ENCODE assay signal across 8 mouse cellular contexts in the genomic region with DNA sequence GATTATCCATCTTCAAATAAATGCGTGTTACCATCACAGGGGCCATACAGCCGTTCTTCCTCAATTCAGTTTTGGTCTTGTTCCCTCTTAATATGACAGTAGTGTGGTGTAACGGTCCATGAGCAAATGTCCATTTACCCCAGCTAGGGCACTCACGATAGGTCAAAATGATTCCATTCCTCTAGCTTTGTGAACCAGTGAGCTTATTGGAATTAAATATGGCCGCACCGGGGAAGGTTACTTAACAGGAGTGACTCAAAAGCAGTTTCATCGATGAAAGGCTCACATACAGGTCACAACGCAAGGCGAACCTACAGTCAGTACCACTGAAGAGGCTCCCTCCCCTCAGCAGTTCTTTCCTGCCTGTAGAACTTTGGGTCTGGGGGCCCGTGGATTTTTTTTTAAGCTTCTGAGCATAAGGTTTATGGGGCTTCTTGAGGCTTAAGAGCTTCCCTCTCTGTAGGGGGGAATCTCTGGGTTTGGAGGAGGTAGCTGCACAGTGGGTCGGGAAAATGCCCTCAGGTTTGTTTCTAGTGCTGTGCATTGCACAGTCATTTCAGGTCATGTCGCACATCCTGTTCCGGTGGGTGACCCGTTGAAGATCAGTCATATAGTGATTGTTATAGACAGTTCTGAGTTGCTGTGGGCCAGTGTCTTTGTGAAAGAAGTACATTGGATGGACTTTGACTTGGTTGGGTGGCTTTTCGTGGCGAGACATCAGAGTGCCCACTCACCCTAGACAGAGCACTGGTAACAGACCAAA. TPM values are rescaled to one million over a fixed set of nuclear protein-coding genes. Genes with fewer than 3 reads are reported as not detected.
DNase-seq lines count a peak whose midpoint lies in the region; ATAC-seq and TF ChIP-seq lines count a peak whose summit lies in the region.

No protein-coding gene starts in this region.

- no peaks in the 10 kb centered on the region for H3K9me3 ChIP-seq in lung, embryonic 14.5 days (ENCODE audit: low read depth, low read length)

- TF ChIP-seq CTCF in testis, adult 2 months (IDR thresholded peaks at IDR 0.05; ENCODE audit: control insufficient read depth, insufficient read depth, insufficient replicate concordance, low read depth, low read length) = no peak
- TF ChIP-seq CTCF in lung, embryonic 14.5 days (IDR thresholded peaks at IDR 0.05; ENCODE audit: low read depth) = no peak
- TF ChIP-seq CTCF in olfactory bulb, adult 2 months (IDR thresholded peaks at IDR 0.05; ENCODE audit: insufficient read depth, low read depth, low read length) = no peak

- H3K4me2 ChIP-seq in lung, embryonic 14.5 days = peak overlapping the region; percentile 84

- no peak for TF ChIP-seq POLR2A in testis, adult 2 months (IDR thresholded peaks at IDR 0.05; ENCODE audit: control insufficient read depth, low read depth, low read length)
- no peak for TF ChIP-seq POLR2A in olfactory bulb, adult 2 months (IDR thresholded peaks at IDR 0.05; ENCODE audit: insufficient read depth, low read depth, low read length)

- WGBS in lung, embryonic 14.5 days = 36% methylated on average over 16 of the region's 16 CpGs
- WGBS in olfactory bulb, adult 2 months = 32% methylated on average over 16 of the region's 16 CpGs

- no peaks in the 10 kb centered on the region for H3K36me3 ChIP-seq in testis, adult 2 months (ENCODE audit: control insufficient read depth, insufficient read depth, low read length)
- H3K36me3 ChIP-seq in lung, embryonic 14.5 days (ENCODE audit: insufficient read depth) = peaks cover 32% of the 10 kb centered on the region

- peak; percentile 64 for ATAC-seq in granulocyte monocyte progenitor cell, adult 5-6 weeks (replicated peaks; ENCODE audit: poor library complexity, severe bottlenecking)
- ATAC-seq in lung, embryonic 14.5 days (ENCODE audit: insufficient read depth) = 0 out of 2 replicates have a peak, but pooled peaks have one; percentile 1

- DNase-seq in adrenal gland, adult 2 months = peak; percentile 23
- DNase-seq in adrenal gland, postnatal 25 days = no peak
- DNase-seq in testis, postnatal 14 days (ENCODE audit: low spot score) = no peak
- peak; percentile 41 for DNase-seq in lung, embryonic 14.5 days
- no peak for DNase-seq in gastrocnemius, postnatal 14 days

- peak overlapping the region; percentile 99 for H3K4me3 ChIP-seq in testis, adult 2 months (ENCODE audit: control insufficient read depth, low read depth, low read length)
- peak overlapping the region; percentile 64 for H3K4me3 ChIP-seq in lung, embryonic 14.5 days (ENCODE audit: low read depth, low read length)
- peak overlapping the region; percentile 43 for H3K4me3 ChIP-seq in olfactory bulb, adult 2 months (ENCODE audit: insufficient read depth, low read depth, low read length)

- peak overlapping the region; percentile 97 for H3K27ac ChIP-seq in testis, adult 2 months (ENCODE audit: control insufficient read depth, insufficient read depth, low read depth, low read length)
- H3K27ac ChIP-seq in lung, embryonic 14.5 days (ENCODE audit: low read depth) = peak overlapping the region; percentile 87
- peak overlapping the region; percentile 94 for H3K27ac ChIP-seq in olfactory bulb, adult 2 months (ENCODE audit: insufficient read depth, low read depth, low read length)

- H3K9ac ChIP-seq in lung, embryonic 14.5 days = peak overlapping the region; percentile 65

- intact Hi-C loops in gastrocnemius, postnatal 14 days (cut with DNase I; ENCODE audit: low total_unique reads) = no loop called here

- H3K27me3 ChIP-seq in testis, adult 2 months (ENCODE audit: control insufficient read depth, insufficient read depth, low read length) = no peaks in the 10 kb centered on the region
- H3K27me3 ChIP-seq in lung, embryonic 14.5 days (ENCODE audit: insufficient read depth, low read length) = no peaks in the 10 kb centered on the region

- H3K4me1 ChIP-seq in testis, adult 2 months (ENCODE audit: control insufficient read depth, insufficient read depth, low read length) = peaks cover 11% of the 10 kb centered on the region
- H3K4me1 ChIP-seq in lung, embryonic 14.5 days (ENCODE audit: insufficient read depth) = peaks cover 10% of the 10 kb centered on the region; the same call in 1 of the 2 replicates
- H3K4me1 ChIP-seq in olfactory bulb, adult 2 months (ENCODE audit: control insufficient read depth, insufficient read depth, low read length) = peaks cover 15% of the 10 kb centered on the region

RNA-seq across cellular contexts. Expression of a gene that starts 0.9 kb away (rescaled TPM):
- total RNA-seq in adrenal gland, adult 2 months (2021) = 10 to 100 TPM; 44.0 to 73.7 TPM
- 23.2 and 25.2 TPM in 2 replicates for polyA plus RNA-seq in adrenal gland, adult 2 months (2012; rRNA removed)
- total RNA-seq in adrenal gland, postnatal 25 days (2021) = 54.9 and 77.9 TPM in 2 replicates
- 29.5 and 30.4 TPM in 2 replicates for polyA plus RNA-seq in testis, adult 2 months (2012; rRNA removed)
- 38.4 and 42.1 TPM in 2 replicates for total RNA-seq in granulocyte monocyte progenitor cell, adult 5-6 weeks (2014; fragmentation: Nextera tagmentation)
- total RNA-seq in granulocyte monocyte progenitor cell, adult 5-6 weeks (2017) = 21.2 and 25.0 TPM in 2 replicates
- 39.4 and 40.9 TPM in 2 replicates for polyA plus RNA-seq in lung, embryonic 14.5 days (2014; fragmentation: Nextera tagmentation; extraction: Ambion mirVana)
- not detected in 2 replicates for polyA plus RNA-seq in olfactory bulb, adult 2 months (2012; ENCODE audit: insufficient read depth, insufficient read length, low replicate concordance, missing spikeins)
- total RNA-seq in gastrocnemius, postnatal 14 days (2021) = 10 to 100 TPM; 35.4 to 36.3 TPM

RNA-seq across cellular contexts. Expression of a gene that starts 36.6 kb away (rescaled TPM):
- under 1 TPM; 0.37 to 0.73 TPM for total RNA-seq in adrenal gland, adult 2 months (2021)
- 1.0 and 1.1 TPM in 2 replicates for polyA plus RNA-seq in adrenal gland, adult 2 months (2012; rRNA removed)
- 0.67 and 1.1 TPM in 2 replicates for total RNA-seq in adrenal gland, postnatal 25 days (2021)
- 51.9 and 52.5 TPM in 2 replicates for polyA plus RNA-seq in testis, adult 2 months (2012; rRNA removed)
- total RNA-seq in granulocyte monocyte progenitor cell, adult 5-6 weeks (2014; fragmentation: Nextera tagmentation) = not detected in 2 replicates
- not detected in 2 replicates for total RNA-seq in granulocyte monocyte progenitor cell, adult 5-6 weeks (2017)
- 2.2 and 3.4 TPM in 2 replicates for polyA plus RNA-seq in lung, embryonic 14.5 days (2014; fragmentation: Nextera tagmentation; extraction: Ambion mirVana)
- polyA plus RNA-seq in olfactory bulb, adult 2 months (2012; ENCODE audit: insufficient read depth, insufficient read length, low replicate concordance, missing spikeins) = not detected in 2 replicates
- not detected for total RNA-seq in gastrocnemius, postnatal 14 days (2021)

RNA-seq across cellular contexts. Expression of a gene that starts 40.0 kb away (rescaled TPM):
- 10 to 100 TPM; 11.6 to 14.5 TPM for total RNA-seq in adrenal gland, adult 2 months (2021)
- 5.1 and 6.6 TPM in 2 replicates for polyA plus RNA-seq in adrenal gland, adult 2 months (2012; rRNA removed)
- total RNA-seq in adrenal gland, postnatal 25 days (2021) = 16.7 and 18.1 TPM in 2 replicates
- polyA plus RNA-seq in testis, adult 2 months (2012; rRNA removed) = 54.7 and 55.3 TPM in 2 replicates
- total RNA-seq in granulocyte monocyte progenitor cell, adult 5-6 weeks (2014; fragmentation: Nextera tagmentation) = 6.5 and 7.5 TPM in 2 replicates
- 12.1 and 13.6 TPM in 2 replicates for total RNA-seq in granulocyte monocyte progenitor cell, adult 5-6 weeks (2017)
- polyA plus RNA-seq in lung, embryonic 14.5 days (2014; fragmentation: Nextera tagmentation; extraction: Ambion mirVana) = 29.8 and 30.6 TPM in 2 replicates
- not detected in 2 replicates for polyA plus RNA-seq in olfactory bulb, adult 2 months (2012; ENCODE audit: insufficient read depth, insufficient read length, low replicate concordance, missing spikeins)
- 1 to 10 TPM; 4.6 to 4.9 TPM for total RNA-seq in gastrocnemius, postnatal 14 days (2021)

RNA-seq across cellular contexts. Expression of a gene that starts 55.3 kb away (rescaled TPM):
- total RNA-seq in adrenal gland, adult 2 months (2021) = 10 to 100 TPM; 26.0 to 31.7 TPM
- 24.0 and 24.6 TPM in 2 replicates for polyA plus RNA-seq in adrenal gland, adult 2 months (2012; rRNA removed)
- 19.1 and 29.4 TPM in 2 replicates for total RNA-seq in adrenal gland, postnatal 25 days (2021)
- 3.5 and 3.7 TPM in 2 replicates for polyA plus RNA-seq in testis, adult 2 months (2012; rRNA removed)
- total RNA-seq in granulocyte monocyte progenitor cell, adult 5-6 weeks (2014; fragmentation: Nextera tagmentation) = 55.6 and 58.3 TPM in 2 replicates
- 57.5 and 75.5 TPM in 2 replicates for total RNA-seq in granulocyte monocyte progenitor cell, adult 5-6 weeks (2017)
- polyA plus RNA-seq in lung, embryonic 14.5 days (2014; fragmentation: Nextera tagmentation; extraction: Ambion mirVana) = 34.1 and 34.3 TPM in 2 replicates
- polyA plus RNA-seq in olfactory bulb, adult 2 months (2012; ENCODE audit: insufficient read depth, insufficient read length, low replicate concordance, missing spikeins) = not detected in 2 replicates
- 10 to 100 TPM; 36.2 to 36.3 TPM for total RNA-seq in gastrocnemius, postnatal 14 days (2021)

Comparison
In these comparisons a context has a peak if more than half of its experiments do, and no peak if none do; other contexts are left out.
1. DNase-seq: peak in adrenal gland, adult 2 months (single experiment) and lung, embryonic 14.5 days (single experiment); none in adrenal gland, postnatal 25 days (single experiment), testis, postnatal 14 days (single experiment) and gastrocnemius, postnatal 14 days (single experiment).
2. H3K4me3 ChIP-seq: peak in every context shown above with its lines; median percentile 99 in testis, adult 2 months; 64 in lung, embryonic 14.5 days; 43 in olfactory bulb, adult 2 months.
3. Peak in every context shown above with its lines, with median percentiles within 50 percentile points of each other: H3K27ac ChIP-seq.